Mouse (Mus musculus) neural tube, embryonic 14.5 days (tissue): ENCODE results near the gene Rhpn2. TPM values are rescaled to one million over a fixed set of nuclear protein-coding genes. Genes with fewer than 3 reads are reported as not detected.

ENCODE experiments used
- ATAC-seq: fragments of 200-750 bp; cut with Nextera tagmentation; 2 replicates; pipeline ENCODE4 v1.8.0; 2017; ENCODE audit warnings: low read depth, mild to moderate bottlenecking, moderate TSS enrichment, moderate library complexity
- H3K27ac ChIP-seq: fragments of 300-500 bp; sonication (generic); 2 replicates; pipeline ENCODE4 v1.5.1; 2014; ENCODE audit warnings: low read depth, mild to moderate bottlenecking, control low read depth, low read length, moderate library complexity, mixed read lengths
- H3K27me3 ChIP-seq: fragments of 300-500 bp; sonication (generic); 2 replicates; pipeline ENCODE4 v1.6.1; 2014; ENCODE audit warnings: low read length; ENCODE audit not compliant: control insufficient read depth, insufficient read depth
- H3K36me3 ChIP-seq: fragments of 300-500 bp; sonication (generic); 2 replicates; pipeline ENCODE4 v1.6.1; 2014; ENCODE audit warnings: low read length, mixed read lengths; ENCODE audit not compliant: control insufficient read depth, insufficient read depth
- H3K4me1 ChIP-seq: fragments of 300-500 bp; sonication (generic); 2 replicates; pipeline ENCODE4 v1.6.1; 2014; ENCODE audit warnings: low read length; ENCODE audit not compliant: control insufficient read depth, insufficient read depth
- H3K4me2 ChIP-seq: fragments of 300-500 bp; sonication (generic); 2 replicates; pipeline ENCODE4 v1.6.1; 2014; ENCODE audit warnings: mild to moderate bottlenecking, low read depth, low read length, control low read depth
- H3K4me3 ChIP-seq: fragments of 300-500 bp; sonication (generic); 2 replicates; pipeline ENCODE4 v1.5.1; 2014; ENCODE audit warnings: low read depth, low read length, control low read depth, mixed read lengths
- H3K9ac ChIP-seq: fragments of 300-500 bp; sonication (generic); replicated peaks from 2 replicates; pipeline ENCODE4 v1.6.1; 2014; ENCODE audit warnings: low read depth, mild to moderate bottlenecking, control low read depth, low read length, mixed read lengths
- H3K9me3 ChIP-seq: fragments of 300-500 bp; sonication (generic); 2 replicates; pipeline ENCODE4 v1.6.1; 2016; ENCODE audit warnings: low read length; ENCODE audit not compliant: control insufficient read depth
- WGBS: fragments of 180-500 bp; shearing (Covaris S2); extraction: QIAGEN DNeasy Blood & Tissue Kit; methylation state at CpG from one replicate; pipeline ENCODE4 v1.1.7; 2014; 5-methylcytosine and 5-hydroxymethylcytosine counted together
- polyA plus RNA-seq: library from polyadenylated mRNA; unstranded; fragments of >200 nt; fragmentation: Nextera tagmentation; extraction: Ambion mirVana; gene quantifications from 2 replicates; pipeline ENCODE4 v1.2.1, GENCODE M21; 2014

Gene Rhpn2
- polyA plus RNA-seq, 1 experiment from 2014 or later = 5.8 TPM

GRCm38 (mm10) chr7:35396542-35397168, 62.7 kb downstream of the Rhpn2 start, which contains the start of the genes Faap24 and Cep89:
TSS of gene Faap24 (minus strand) at chr7:35396836.
TSS of gene Cep89 (plus strand) at chr7:35397035.
- Histone ChIP-seq H3K36me3 (0 out of 2 replicates have a peak, but pooled peaks cover 4% of the 10 kb centered on the region), H3K4me3 (peak within 1 kb of the TSS; percentile 63)
- peak; percentile 99 for ATAC-seq

GRCm38 (mm10) chr7:35401169-35401568, 67.2 kb downstream of the Rhpn2 start:
- H3K36me3 ChIP-seq = peaks cover 8% of the 10 kb centered on the region; the same call in 1 of the 2 replicates
- no peak overlapping the region for H3K4me3 ChIP-seq
- no peak overlapping the region for H3K27ac ChIP-seq
- 90% methylated on average over 4 of the region's 4 CpGs for WGBS
- H3K4me1 ChIP-seq = peaks cover 8% of the 10 kb centered on the region
- no peaks in the 10 kb centered on the region for H3K27me3 ChIP-seq
- no peak for ATAC-seq
- no peak overlapping the region for H3K9ac ChIP-seq
- H3K4me2 ChIP-seq = no peak overlapping the region
- H3K9me3 ChIP-seq = no peaks in the 10 kb centered on the region

More at GRCm38 (mm10) chr7:35396542-35397168, 62.7 kb downstream of the Rhpn2 start, which contains the start of the genes Faap24 and Cep89:
- H3K27ac ChIP-seq = no peak within 1 kb of the TSS
- under 1% methylated on average over 28 of the region's 28 CpGs for WGBS
- no peaks in the 10 kb centered on the region for H3K9me3 ChIP-seq
- peaks cover 14% of the 10 kb centered on the region for H3K4me1 ChIP-seq
- peak within 1 kb of the TSS; percentile 50 for H3K4me2 ChIP-seq
- H3K27me3 ChIP-seq = no peaks in the 10 kb centered on the region
- peak within 1 kb of the TSS; percentile 53 for H3K9ac ChIP-seq

DNA sequence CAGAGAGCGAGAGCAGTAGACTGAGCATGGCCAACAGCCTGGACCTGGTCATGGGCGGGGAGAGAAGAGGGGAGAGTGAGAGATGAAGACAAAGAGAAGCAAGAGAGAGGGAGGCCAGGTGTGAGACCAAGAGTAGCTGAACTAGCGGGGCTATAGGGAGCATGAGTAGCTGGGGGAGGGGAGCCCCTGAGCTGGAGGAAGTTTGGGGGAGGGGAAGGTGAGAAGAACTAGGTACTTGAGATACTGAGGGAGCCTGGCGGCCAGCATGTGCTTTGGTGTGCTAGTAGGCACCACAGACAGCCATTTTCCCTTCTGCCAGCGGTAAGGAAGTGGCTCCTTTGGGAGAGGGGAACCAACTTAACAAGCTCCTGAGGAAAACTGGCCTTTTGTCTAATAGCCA, 81.3 kb downstream of the Rhpn2 start:
- H3K27ac ChIP-seq = no peak overlapping the region
- H3K36me3 ChIP-seq = peaks cover 4% of the 10 kb centered on the region
- no peaks in the 10 kb centered on the region for H3K9me3 ChIP-seq
- H3K27me3 ChIP-seq = no peaks in the 10 kb centered on the region
- no peak for ATAC-seq
- no peak overlapping the region for H3K9ac ChIP-seq
- no peaks in the 10 kb centered on the region for H3K4me1 ChIP-seq
- H3K4me3 ChIP-seq = no peak overlapping the region
- 66% methylated on average over 5 of the region's 5 CpGs for WGBS
- H3K4me2 ChIP-seq = no peak overlapping the region

DNA sequence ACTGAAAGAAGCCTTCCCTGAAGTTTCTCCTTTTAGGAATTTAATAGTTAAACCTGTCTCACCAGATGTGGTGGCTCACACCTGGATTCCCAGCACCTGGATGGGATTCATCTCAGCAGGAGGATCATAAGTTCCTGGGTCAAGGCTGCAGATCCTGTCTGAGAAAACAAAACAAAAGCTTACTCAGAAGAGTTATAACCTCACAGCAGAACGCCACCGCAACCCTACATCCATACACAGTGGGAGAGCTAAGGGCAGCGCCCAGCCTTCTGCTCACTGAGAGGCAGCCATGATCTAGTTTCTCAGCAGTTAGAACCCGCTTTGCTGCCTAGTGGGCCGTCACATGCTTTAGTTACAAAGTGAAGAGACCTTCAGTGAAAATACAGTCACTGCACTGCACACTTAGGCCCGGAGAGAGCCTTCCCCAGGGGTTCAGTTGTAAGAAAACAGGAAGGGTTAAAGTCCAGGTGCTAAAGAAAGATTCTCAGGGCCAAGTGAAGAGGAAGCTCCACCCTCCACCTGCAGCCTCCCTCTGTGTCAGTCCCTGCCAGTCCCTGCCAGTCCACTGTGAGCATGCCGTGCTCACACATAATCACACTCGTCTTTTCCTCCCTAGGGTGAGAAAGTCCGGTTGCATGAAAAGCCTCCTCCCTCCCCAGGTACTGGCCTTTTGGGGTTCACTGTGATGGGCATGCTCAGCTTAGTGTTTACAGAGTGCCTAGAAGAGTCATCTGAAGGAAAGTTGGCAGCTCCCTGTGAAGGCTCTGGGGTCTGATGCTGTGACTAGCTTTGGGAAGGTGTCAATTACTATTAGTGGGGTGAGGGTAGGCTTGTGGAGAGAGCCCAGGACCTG, 82.1 kb downstream of the Rhpn2 start:
- H3K4me1 ChIP-seq = no peaks in the 10 kb centered on the region
- no peak for ATAC-seq
- no peaks in the 10 kb centered on the region for H3K27me3 ChIP-seq
- H3K9ac ChIP-seq = no peak overlapping the region
- H3K36me3 ChIP-seq = peaks cover 4% of the 10 kb centered on the region
- whole genome bisulfite sequencing = 84% methylated on average over 9 of the region's 9 CpGs
- no peaks in the 10 kb centered on the region for H3K9me3 ChIP-seq
- H3K4me3 ChIP-seq = no peak overlapping the region
- H3K4me2 ChIP-seq = no peak overlapping the region
- no peak overlapping the region for H3K27ac ChIP-seq

GRCm38 (mm10) chr7:35416654-35416948, 82.6 kb downstream of the Rhpn2 start:
- no peak overlapping the region for H3K4me2 ChIP-seq
- ATAC-seq = no peak
- 90% methylated on average over 5 of the region's 5 CpGs for WGBS

GRCm38 (mm10) chr7:35423071-35423470, 89.1 kb downstream of the Rhpn2 start:
- ATAC-seq = no peak
- H3K9ac ChIP-seq = no peak overlapping the region

More at GRCm38 (mm10) chr7:35416654-35416948, 82.6 kb downstream of the Rhpn2 start:
- no peak overlapping the region for H3K27ac ChIP-seq
- no peaks in the 10 kb centered on the region for H3K4me1 ChIP-seq
- H3K4me3 ChIP-seq = no peak overlapping the region
- H3K36me3 ChIP-seq = peaks cover 4% of the 10 kb centered on the region; the same call in 1 of the 2 replicates
- no peaks in the 10 kb centered on the region for H3K27me3 ChIP-seq
- H3K9ac ChIP-seq = no peak overlapping the region
- H3K9me3 ChIP-seq = no peaks in the 10 kb centered on the region

DNA sequence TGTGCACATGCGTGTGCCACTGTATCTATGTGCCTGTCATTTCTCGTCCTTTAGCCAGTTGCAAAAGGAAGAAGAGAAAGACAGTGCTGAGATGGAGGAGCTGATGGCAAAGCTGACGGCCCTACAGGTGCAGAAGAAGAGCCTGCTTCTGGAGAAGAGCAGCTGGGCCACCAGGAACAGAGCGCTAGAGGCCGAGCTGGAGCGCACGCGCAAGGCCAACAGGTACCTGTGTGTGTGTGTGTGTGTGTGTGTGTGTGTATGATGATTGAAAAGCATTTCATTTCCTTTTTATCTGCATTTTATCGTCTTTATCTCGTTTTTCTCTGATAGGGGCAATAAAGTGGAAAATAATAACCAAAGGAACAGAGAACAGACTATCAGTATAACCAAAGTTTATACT, 94.2 kb downstream of the Rhpn2 start:
- no peaks in the 10 kb centered on the region for H3K27me3 ChIP-seq
- 97% methylated on average over 10 of the region's 10 CpGs for WGBS
- H3K27ac ChIP-seq = no peak overlapping the region
- H3K4me2 ChIP-seq = no peak overlapping the region
- no peak overlapping the region for H3K4me3 ChIP-seq
- no peaks in the 10 kb centered on the region for H3K4me1 ChIP-seq
- no peaks in the 10 kb centered on the region for H3K9me3 ChIP-seq
- no peak overlapping the region for H3K9ac ChIP-seq
- peaks cover 15% of the 10 kb centered on the region for H3K36me3 ChIP-seq
- no peak for ATAC-seq

More at GRCm38 (mm10) chr7:35423071-35423470, 89.1 kb downstream of the Rhpn2 start:
- no peak overlapping the region for H3K27ac ChIP-seq
- WGBS = 95% methylated on average over 10 of the region's 10 CpGs
- H3K36me3 ChIP-seq = peaks cover 4% of the 10 kb centered on the region; the same call in 1 of the 2 replicates
- H3K27me3 ChIP-seq = no peaks in the 10 kb centered on the region
- H3K4me2 ChIP-seq = no peak overlapping the region
- H3K9me3 ChIP-seq = no peaks in the 10 kb centered on the region
- no peak overlapping the region for H3K4me3 ChIP-seq
- H3K4me1 ChIP-seq = no peaks in the 10 kb centered on the region

DNA sequence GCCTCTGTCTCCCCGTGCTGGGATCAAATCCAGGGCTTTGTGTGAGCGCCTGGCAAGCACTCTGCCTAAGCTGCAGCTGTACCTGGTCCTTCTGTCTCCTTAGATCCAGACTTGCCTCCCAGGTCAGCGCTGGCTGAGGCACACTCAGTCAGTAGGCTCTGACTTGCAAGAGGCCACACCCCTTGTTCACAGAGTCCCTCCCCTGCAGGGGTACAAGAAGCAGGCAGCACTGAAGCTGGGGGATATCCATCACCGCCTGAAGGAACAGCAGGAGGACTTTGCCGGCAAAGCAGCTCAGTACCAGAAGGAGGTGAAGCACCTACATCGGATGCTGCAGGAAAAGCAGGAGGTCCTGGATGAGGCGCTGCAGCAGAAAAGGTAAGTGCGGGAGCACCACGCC, 101.3 kb downstream of the Rhpn2 start:
- no peaks in the 10 kb centered on the region for H3K4me1 ChIP-seq
- H3K4me2 ChIP-seq = no peak overlapping the region
- no peak overlapping the region for H3K9ac ChIP-seq
- no peak for ATAC-seq
- no peak overlapping the region for H3K4me3 ChIP-seq
- H3K36me3 ChIP-seq = peaks cover 45% of the 10 kb centered on the region
- no peaks in the 10 kb centered on the region for H3K9me3 ChIP-seq
- no peak overlapping the region for H3K27ac ChIP-seq
- no peaks in the 10 kb centered on the region for H3K27me3 ChIP-seq
- 80% methylated on average over 9 of the region's 9 CpGs for WGBS
